Mouse (Mus musculus) testis, adult 2 months (tissue): ENCODE data around the gene Vps13a.
"Not testable (repeated sequence)": the region's sequence is repeated elsewhere in the genome, so short reads cannot be mapped to it uniquely, and the experiment has no call there.

Source experiments
- CTCF ChIP-seq: fragments of 200-500 bp; IDR thresholded peaks from 2 replicates; pipeline ENCODE4 v1.5.1; 2012; ENCODE audit warnings: low read depth, mild to moderate bottlenecking, inconsistent platforms, low read length, moderate library complexity; ENCODE audit not compliant: control insufficient read depth, insufficient read depth, insufficient replicate concordance
- POLR2A ChIP-seq: fragments of 200-500 bp; IDR thresholded peaks from 2 replicates; pipeline ENCODE4 v1.6.1; 2012; ENCODE audit warnings: low read depth, mild to moderate bottlenecking, inconsistent platforms, low read length, moderate library complexity; ENCODE audit not compliant: control insufficient read depth

DNA sequence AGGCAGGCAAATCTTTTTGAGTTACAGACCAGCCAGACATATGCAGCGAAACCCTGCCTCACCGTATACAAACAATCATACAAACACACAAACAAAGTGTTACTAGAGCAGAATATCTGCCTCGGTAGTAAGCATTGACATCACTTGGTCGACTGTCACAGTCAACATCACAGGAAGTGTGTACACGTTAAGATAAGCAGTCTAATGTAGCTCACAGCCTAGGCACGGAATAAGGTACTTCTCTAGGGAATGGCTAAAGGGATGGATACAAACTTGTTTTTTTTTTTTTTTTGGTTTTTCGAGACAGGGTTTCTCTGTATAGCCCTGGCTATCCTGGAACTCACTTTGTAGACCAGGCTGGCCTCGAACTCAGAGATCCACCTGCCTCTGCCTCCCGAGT is 23.3 kb downstream of the Vps13a start:
- not testable (repeated sequence) for TF ChIP-seq POLR2A, CTCF
